Mouse (Mus musculus) urinary bladder, adult 18-20 months (tissue): ENCODE results near the gene Il31ra.

Experiments
- DNase-seq, 2 experiments: peaks; one replicate each; pipeline ENCODE4 v3.0.0; 2022; ENCODE audit warnings: low spot score in 2 of 2, mixed read lengths in 2 of 2

The Il31ra gene

DNA sequence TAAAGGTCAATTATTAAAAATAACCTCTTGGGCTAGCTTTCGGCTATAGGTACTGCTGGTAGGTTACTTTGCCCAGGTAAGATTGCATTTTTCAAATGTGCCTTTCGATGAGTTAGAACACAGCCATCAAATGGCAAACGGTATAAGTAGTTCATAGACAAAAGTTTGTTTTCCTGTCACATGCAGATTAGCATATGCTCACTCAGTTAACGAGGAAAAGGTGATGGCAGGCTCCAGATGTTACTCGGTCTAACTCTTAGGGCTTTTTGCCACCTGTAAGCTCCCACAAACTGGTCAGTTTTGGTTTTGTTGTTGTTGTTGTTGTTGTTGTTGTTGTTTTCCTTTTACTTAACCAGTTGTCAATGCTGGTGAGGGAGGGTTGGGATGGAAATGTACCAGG lies 85.7 kb downstream of the Il31ra start:
- no peak for DNase-seq

DNA sequence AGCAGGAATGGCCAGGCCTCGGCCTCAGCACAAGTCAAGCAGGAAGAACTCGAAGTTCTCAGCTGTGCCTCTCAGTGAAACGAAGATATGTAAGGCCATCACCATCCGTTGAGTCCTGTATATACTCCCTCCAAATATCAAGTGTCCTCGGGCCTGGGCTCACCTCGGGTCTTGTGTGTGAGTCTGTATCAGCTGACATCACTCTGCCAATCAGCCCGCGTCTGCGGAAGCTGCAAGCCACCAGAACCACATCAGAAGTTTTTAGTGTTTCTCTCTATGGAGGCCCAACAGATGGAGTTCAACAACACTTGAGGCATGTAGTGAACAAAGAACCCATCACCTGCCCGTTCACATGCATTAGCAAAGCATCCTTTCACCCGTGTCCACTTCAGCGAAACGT lies 86.5 kb downstream of the Il31ra start:
- DNase-seq: no peak

DNA sequence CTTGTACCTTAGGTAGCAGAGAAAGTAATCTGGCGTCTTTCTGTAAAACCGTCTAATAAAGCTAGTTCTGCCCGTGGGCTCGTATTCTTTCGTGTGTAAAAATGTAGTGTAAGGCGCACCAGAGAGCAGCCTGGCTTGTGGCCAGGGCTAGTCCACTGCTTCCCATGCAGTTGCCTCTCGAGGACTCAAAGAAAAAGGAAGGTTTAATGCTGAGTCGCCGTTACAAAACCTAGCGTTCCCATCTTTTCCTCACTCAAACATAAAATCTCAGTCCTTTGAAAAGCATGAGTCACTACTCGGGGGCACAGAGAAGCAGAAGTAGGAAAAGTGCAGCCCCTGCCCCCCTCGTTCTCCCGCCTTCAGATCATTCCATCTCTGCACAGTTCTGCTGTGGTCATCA lies 87.4 kb downstream of the Il31ra start:
- DNase-seq: no peak

DNA sequence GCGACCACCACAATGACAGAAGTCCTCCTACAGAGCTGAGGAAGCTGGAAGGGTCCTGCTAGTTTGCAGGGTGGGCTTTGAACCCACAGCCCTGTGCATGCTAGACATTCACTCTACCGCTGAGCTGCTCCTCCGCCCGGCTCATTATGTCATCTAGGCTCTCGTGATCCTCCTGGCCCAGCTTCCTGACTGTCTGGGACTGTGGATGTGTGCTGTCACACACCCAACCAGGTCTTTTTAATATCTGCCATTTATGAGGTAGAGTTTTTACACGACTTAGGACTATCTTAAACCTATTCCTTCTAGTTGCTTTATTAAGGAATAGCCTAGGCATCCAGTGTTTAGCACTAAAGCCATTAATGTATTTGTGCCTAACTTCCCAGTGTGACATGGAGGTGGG lies 88.7 kb downstream of the Il31ra start:
- no peak for DNase-seq

DNA sequence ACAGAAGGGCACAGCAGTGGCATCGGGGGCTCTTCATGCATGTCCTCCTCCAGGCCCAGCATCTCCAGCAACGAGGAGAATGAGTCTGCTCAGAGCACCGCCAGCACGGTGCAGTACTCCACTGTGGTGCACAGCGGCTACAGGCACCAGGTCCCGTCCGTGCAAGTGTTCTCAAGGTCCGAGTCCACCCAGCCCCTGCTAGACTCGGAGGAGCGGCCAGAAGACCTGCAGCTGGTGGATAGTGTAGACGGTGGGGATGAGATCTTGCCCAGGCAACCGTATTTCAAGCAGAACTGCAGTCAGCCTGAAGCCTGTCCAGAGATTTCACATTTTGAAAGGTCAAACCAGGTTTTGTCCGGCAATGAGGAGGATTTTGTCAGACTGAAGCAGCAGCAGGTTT lies 90.3 kb downstream of the Il31ra start:
- no peak for DNase-seq

DNA sequence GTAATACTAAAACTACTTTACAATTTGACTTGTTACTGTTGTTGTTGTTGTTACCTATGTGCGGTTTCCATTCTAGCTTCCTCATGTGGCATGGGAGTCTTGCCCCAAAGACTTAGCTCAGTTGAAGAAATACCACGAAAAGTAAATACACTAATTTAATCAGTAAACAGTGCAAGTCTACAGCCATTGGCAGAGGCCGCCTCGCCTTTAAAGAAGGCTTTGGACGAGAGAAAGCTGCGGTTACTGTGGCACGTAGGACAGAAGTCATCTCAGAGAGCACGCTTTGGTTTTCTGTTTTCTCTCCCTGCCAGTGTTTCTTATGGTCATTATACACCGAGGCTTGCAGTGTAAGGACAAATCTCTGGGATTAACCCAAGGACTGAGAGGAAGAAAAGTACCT lies 93.7 kb downstream of the Il31ra start:
- DNase-seq: no peak

DNA sequence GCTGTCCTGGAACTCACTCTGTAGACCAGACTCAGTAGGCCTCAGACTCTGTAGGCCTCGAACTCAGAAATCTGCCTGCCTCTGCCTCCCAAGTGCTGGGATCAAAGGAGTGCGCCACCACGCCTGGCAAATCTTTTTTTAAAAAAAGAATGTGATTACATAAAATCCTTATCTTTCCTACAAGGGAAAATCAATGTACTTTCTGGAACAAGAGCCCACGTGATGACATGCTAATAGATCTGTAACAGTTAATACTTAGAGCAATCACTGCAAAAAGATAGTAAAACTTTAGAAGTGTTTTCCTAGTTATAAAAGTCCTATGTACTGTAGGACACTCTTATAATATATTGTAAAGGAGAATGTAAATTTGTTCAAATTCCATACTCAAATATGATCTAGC lies 94.1 kb downstream of the Il31ra start:
- DNase-seq: no peak

DNA sequence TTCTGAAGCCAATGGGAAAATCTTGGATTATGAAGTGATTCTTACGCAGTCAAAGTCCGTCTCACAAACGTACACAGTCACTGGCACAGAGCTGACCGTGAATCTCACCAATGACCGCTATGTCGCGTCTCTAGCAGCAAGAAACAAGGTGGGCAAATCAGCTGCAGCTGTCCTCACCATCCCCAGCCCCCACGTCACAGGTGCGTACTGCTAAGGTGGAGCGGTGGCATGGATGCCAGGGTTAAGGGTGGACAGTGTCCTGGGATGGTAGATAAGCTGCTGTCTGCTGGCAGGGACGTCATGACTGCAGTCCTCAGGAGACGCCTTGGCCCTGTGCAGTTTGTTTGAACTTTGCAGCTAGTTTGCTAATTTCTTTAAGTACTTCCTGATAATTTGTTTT lies 99.6 kb downstream of the Il31ra start:
- DNase-seq: no peak

DNA sequence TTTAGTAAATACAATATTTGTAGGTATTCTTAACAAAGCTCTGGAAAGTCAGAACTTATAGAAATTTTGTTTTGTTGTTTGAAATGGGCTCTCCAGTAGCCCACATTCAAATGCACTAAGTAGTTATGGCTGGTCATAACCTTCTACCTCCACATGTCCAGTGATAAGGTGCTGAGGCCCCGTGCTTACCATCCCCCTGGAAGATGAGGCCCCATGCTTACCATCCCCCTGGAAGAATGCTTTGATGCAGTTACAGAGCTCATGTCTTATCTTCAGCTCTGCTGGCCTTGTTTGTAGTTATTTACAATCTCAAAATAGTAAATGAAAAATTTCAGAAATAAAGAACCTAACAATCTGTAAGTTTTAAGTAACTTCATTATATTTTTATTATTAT lies 101.9 kb downstream of the Il31ra start:
- DNase-seq: no peak

DNA sequence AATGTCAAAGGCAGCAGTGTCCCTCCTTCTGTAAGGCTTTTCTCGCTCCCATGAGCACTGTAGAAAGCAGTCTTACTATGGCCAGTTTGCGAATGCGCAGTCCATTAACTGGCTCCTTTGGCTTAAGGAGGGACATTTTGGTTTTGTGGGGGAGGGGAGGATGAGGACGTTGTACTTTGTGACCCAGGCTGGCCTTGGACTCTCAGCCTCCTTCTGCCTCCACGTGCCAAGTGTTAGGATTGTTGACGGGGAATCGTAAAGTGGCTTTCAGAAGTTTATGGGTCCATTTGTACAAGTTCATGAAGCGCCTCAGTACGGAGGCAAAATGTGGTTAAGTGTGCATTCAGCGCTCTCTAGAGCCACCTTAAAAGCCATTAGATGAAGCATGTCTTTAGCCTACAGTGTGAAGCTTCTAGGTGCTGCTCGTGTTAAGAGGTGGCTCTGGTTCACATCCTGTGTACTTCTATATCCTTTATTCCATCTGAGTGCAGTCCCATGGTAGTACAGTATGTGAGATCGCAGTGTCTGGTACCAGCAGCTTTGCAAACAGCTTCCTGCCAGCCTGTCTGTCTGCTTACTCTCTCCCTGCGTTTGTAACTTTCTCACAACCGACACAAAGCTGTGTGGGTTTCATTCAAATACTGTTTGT lies 102.4 kb downstream of the Il31ra start:
- no peak for DNase-seq

DNA sequence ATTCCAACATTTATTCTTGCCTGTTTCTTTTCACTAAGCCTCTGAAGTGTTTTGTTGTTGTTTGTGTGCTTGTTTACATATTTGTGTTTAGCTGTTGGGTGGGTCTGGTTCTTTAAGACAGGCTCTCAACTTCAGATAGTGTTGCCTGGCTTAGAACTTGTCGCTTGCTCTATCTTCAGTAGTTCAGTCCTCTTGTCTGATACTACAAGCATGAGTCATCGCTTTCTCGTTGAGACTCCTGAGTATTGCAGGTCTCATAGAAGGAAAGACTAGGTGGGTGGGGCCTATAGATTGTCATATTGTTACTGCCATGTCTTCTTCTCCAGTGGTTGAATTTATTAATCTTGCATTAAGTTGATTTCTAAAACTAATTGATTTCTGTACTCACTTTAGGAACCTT lies 104.1 kb downstream of the Il31ra start:
- DNase-seq: no peak

DNA sequence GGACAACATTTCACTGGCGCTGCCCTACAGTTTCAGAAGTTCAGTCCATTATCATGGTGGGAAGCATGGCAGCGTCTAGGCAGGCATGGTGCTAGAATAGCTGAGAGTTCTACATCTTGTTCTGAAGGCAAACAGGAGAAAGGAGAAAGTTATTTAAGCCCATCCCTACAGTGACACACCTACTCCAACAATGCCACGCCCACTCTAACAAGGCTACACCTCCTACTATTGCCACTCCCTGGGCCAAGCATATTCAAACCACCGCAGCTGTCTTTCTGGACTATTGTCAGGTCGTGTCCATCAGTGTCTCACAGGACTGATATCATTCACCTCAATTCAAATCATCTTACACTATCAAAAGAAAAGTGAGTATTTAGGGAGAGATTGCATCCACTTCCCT lies 107.5 kb downstream of the Il31ra start:
- no peak for DNase-seq

DNA sequence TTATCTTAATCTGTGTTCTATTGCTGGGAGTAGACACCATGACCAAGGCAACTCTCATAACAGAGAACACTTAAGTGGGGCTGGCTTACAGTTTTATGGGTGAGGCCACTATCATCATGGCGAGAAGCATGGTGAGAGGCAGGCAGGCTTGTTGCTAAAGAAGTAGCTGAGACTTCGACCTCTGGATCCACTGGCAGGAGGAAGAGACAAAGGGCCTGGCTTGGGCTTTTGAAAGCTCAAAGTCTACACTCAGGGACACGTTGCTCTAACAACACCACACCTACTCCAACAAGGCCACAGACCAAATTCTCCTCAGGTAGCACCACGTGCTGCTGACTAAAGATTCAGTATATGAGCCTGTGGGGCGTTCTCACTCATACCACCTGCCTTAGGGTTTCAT lies 107.9 kb downstream of the Il31ra start:
- DNase-seq: no peak

DNA sequence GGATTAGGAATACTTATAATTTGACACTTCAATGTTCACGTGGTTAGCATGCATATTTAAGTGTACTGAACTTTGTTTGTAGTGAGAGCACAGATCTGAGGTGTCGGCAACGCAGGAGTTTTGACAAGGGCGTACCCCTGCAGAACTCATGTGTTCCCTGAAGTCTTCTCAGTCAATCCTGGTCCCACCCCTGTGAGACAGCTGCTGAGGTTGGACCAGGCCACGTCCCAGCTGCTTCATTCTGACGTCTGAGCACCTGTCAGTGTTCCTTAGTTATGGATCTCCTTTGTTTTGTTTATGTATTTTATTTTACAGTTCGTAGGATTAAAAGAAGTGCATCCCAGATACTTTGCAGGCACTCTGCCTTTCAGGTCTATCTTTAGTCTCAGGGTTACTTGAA lies 111.1 kb downstream of the Il31ra start:
- no peak for DNase-seq

DNA sequence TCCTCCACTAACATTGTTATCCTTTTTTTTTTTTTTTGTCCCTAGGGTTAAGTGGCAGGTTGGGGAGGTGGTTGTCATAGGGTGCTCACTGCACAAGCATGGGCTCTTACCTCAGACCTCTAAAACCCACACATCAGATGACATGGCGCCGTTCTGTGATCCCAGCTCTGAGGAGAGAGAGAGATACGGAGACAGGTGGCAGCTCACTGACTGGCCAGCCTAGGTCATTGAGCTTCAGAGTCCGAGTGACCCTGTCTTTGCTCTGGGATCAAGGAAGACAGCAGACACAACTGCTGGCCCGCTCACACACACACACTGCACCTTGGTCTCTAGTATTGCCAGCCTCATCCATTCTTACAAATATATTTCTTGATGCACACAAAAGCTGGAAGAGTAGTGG lies 111.6 kb downstream of the Il31ra start:
- no peak for DNase-seq

DNA sequence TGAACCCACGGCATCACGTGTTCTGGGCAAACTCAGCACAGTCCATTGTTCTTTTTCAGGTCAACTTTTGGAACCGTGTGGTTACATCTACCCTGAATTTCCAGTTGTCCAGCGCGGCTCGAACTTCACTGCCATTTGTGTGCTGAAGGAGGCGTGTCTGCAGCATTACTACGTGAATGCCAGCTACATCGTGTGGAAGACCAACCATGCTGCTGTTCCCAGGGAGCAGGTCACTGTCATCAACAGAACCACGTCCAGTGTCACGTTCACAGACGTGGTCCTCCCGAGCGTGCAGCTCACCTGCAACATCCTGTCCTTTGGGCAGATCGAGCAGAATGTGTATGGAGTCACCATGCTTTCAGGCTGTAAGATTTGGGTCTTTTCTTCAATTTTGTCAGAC lies 114.2 kb downstream of the Il31ra start:
- no peak for DNase-seq

DNA sequence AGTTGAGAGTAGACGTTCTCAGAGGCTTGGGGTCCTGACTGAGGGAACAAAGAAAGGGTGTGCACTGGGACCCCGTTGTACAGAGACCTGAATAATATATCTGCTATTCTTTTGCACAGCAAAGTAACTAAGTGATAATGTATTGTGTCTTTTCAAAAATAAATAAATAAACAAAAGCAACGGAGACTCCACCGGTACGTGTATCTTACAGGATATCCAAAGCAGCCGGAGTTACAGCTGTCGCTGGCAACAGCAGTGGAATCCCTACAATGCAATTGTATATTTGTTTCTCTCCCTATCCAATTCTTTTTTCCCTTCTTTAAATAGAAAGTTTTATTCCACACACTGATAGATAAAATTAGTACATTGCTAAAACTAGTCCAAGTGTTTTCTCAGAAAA lies 115.1 kb downstream of the Il31ra start:
- no peak for DNase-seq

DNA sequence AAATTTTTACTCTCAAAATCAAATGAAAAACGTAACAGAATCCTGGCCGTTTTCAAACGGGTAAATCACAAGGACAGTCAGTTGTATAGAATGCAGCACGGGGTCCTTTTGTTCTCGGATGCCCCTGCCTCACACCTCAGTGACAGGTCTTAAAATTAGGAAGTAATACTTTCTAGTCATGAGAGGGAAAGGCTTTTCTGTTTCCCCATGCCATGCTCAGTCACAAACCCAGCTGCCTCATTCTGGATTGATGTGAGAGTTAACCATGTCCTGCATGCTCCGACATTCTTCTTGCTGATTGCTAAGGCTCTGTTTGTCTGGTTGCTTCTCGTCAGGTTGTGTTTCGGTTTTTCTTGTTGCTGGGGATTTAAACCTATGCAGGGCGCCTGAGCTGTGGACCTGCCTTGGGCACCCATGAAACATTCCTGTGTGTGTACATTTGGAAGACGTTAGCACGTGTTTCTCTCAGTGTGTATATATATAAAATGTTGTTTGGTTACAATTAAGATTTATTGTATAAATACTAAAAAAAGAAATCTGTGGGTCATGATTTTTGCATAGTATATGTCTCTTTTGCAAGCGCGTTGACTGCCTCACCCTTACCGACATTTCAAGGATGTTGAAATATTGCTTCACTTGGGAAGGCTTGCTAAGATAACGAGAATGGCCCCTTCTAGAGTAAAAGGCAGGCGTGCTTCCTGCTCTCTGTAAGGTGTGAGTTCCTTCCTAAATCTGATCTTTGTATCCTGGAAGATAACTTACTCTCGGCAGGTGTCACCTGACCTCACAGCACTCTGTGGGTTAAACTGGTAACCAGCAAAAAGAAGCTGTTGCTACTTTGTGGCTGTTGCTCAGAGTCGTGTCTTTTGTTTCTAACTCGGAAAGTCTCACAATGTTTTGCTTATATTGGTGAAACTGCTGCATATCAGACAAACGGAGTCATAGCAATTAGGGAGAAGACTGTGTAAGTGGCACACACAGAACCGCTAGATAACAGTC lies 120.1 kb downstream of the Il31ra start:
- DNase-seq: no peak

DNA sequence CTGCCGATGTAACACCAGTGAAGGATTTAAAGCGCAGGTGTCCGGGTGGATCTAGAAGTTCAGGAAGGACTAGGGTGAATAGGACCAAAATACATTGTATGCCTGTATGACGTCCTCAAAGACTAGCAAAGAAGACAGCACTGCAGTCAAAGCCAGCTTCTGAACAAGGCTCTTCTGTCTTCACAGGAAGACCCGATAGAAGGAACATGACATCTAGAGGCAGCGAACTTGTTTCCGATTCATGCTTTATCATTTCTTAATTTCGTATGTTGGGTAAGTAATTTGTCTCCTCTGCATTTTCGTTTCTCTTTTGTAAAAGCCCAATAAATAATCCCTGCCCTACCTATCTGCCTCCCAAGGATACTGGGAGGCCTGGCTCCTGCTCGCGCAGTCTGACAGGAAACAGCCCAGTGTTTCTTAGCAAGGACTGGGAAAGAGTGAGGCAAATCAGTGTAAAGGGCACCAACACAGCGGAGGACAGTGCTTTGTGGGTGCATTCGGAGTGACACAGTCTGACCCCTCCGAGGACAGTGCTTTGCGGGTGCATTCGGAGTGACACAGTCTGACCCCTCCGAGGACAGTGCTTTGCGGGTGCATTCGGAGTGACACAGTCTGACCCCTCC lies 121.6 kb downstream of the Il31ra start:
- no peak for DNase-seq

DNA sequence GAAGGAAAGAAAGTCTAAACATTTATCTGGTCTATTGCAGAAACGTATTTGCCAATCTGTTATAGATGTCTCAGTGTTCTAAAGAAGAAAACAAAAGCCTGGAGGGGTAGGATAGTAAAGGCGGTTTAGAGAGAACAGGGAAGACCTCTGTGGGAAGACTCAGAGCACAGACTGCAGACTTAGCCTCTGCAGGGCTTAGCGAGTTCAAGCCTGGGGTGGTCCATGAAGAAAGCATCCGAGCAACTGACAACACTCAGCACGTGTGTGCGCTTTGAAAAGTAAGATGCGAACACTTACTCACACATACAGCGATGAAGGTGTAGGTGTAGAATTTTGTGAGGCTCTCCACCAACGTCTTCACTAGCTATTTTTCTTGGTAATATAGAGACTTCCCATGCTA lies 123.0 kb downstream of the Il31ra start:
- no peak for DNase-seq
